21 mouse cellular contexts compared by ENCODE assay signal in genomic region chr2:152012701-152013100, GRCm38 (mm10). TPM values are rescaled to one million over a fixed set of nuclear protein-coding genes. Genes with fewer than 3 reads are reported as not detected.
DNase-seq lines count a peak whose midpoint lies in the region; ATAC-seq and TF ChIP-seq lines count a peak whose summit lies in the region.
"Had no signal": no experiment of that assay in that cellular context is flagged by ENCODE, and none has a peak within 500 bp of the region (broad histone marks: within the 10 kb centered on the region; RNA-seq: fewer than 3 reads in every experiment).

No protein-coding gene starts in this region.

- no peak overlapping the region for H3K4me2 ChIP-seq in intestine, embryonic 16.5 days (ENCODE audit: low read depth, low read length)
- no peak overlapping the region for H3K4me2 ChIP-seq in intestine, embryonic 15.5 days (replicated peaks)
- no peak overlapping the region for H3K4me2 ChIP-seq in lung, postnatal 0 days (replicated peaks; ENCODE audit: low read depth, low read length)
- H3K4me2 ChIP-seq in stomach, postnatal 0 days (replicated peaks; ENCODE audit: low read depth), result no peak overlapping the region
- no peak overlapping the region for H3K4me2 ChIP-seq in liver, postnatal 0 days (ENCODE audit: low read depth, low read length)
- H3K4me2 ChIP-seq: heart, embryonic 15.5 days; neural tube, embryonic 15.5 days had no signal

- H3K9ac ChIP-seq in intestine, embryonic 16.5 days (ENCODE audit: low read depth, low read length), result no peak overlapping the region
- H3K9ac ChIP-seq in intestine, embryonic 15.5 days, result no peak overlapping the region
- H3K9ac ChIP-seq in lung, postnatal 0 days (replicated peaks; ENCODE audit: low read depth), result no peak overlapping the region
- H3K9ac ChIP-seq in stomach, postnatal 0 days (ENCODE audit: low read length), result no peak overlapping the region
- no peak overlapping the region for H3K9ac ChIP-seq in liver, postnatal 0 days (replicated peaks)
- H3K9ac ChIP-seq: heart, embryonic 15.5 days; liver, embryonic 14.5 days; neural tube, embryonic 15.5 days had no signal

- H3K27me3 ChIP-seq in intestine, embryonic 16.5 days (replicated peaks; ENCODE audit: control insufficient read depth, insufficient read depth, low read length), result no peaks in the 10 kb centered on the region
- H3K27me3 ChIP-seq in intestine, embryonic 15.5 days (replicated peaks), result no peaks in the 10 kb centered on the region
- no peaks in the 10 kb centered on the region for H3K27me3 ChIP-seq in lung, postnatal 0 days (replicated peaks; ENCODE audit: insufficient read depth, low read length)
- H3K27me3 ChIP-seq in stomach, postnatal 0 days (ENCODE audit: control insufficient read depth, insufficient read depth, low read length), result no peaks in the 10 kb centered on the region
- no peaks in the 10 kb centered on the region for H3K27me3 ChIP-seq in liver, postnatal 0 days (ENCODE audit: insufficient read depth, low read length)
- H3K27me3 ChIP-seq: neural tube, embryonic 15.5 days had no signal

- ATAC-seq in intestine, embryonic 16.5 days, result no peak
- no peak for ATAC-seq in intestine, embryonic 15.5 days
- no peak for ATAC-seq in lung, postnatal 0 days
- ATAC-seq in stomach, postnatal 0 days (ENCODE audit: low FRiP score, low TSS enrichment), result no peak
- ATAC-seq in liver, postnatal 0 days, result no peak

- no peak for TF ChIP-seq POLR2A in cortical plate, adult 2 months (IDR thresholded peaks at IDR 0.05; ENCODE audit: extremely low read depth, insufficient read depth, low read length)

- TF ChIP-seq EP300 in lung, postnatal 0 days (IDR thresholded peaks at IDR 0.05), result no peak
- TF ChIP-seq EP300 in stomach, postnatal 0 days (optimal IDR thresholded peaks at IDR 0.05), result no peak
- TF ChIP-seq EP300 in liver, postnatal 0 days (IDR thresholded peaks at IDR 0.05; ENCODE audit: low read depth), result no peak

- DNase-seq in lung, postnatal 36 days, result peak; percentile 32
- no peak for DNase-seq in lung, postnatal 0 days (ENCODE audit: low spot score)
- DNase-seq in stomach, postnatal 0 days (ENCODE audit: low spot score), result no peak
- DNase-seq in neural tube, embryonic 10.5 days (ENCODE audit: extremely low spot score, low spot score), result no peak
- no peak for DNase-seq in liver, postnatal 0 days
- DNase-seq: adrenal gland, postnatal 25 days; cerebellum, adult 18-20 months; cerebellum, postnatal 25 days; layer of hippocampus, adult 9-11 months; midbrain, embryonic 14.5 days; spleen, adult 18-20 months had no signal

- no peak overlapping the region for H3K4me3 ChIP-seq in intestine, embryonic 16.5 days (ENCODE audit: low read length)
- H3K4me3 ChIP-seq in intestine, embryonic 15.5 days (replicated peaks), result no peak overlapping the region
- no peak overlapping the region for H3K4me3 ChIP-seq in lung, postnatal 0 days (ENCODE audit: low read depth, low read length)
- no peak overlapping the region for H3K4me3 ChIP-seq in cortical plate, adult 2 months (ENCODE audit: insufficient read depth, low read length)
- no peak overlapping the region for H3K4me3 ChIP-seq in stomach, postnatal 0 days (ENCODE audit: low read depth, low read length)
- H3K4me3 ChIP-seq in liver, postnatal 0 days (ENCODE audit: low read depth, low read length), result no peak overlapping the region
- H3K4me3 ChIP-seq: forebrain, embryonic 10.5 days; heart, embryonic 15.5 days; megakaryocyte, embryonic 14.5 days; myocyte; neural tube, embryonic 15.5 days had no signal

- H3K27ac ChIP-seq in intestine, embryonic 16.5 days (ENCODE audit: low read length), result peak overlapping the region; percentile 59
- no peak overlapping the region for H3K27ac ChIP-seq in intestine, embryonic 15.5 days
- H3K27ac ChIP-seq in lung, postnatal 0 days (ENCODE audit: low read length), result no peak overlapping the region
- H3K27ac ChIP-seq in cortical plate, adult 2 months (ENCODE audit: insufficient read depth, low read length), result 0 out of 2 replicates have a peak overlapping the region, but pooled peaks have one; percentile 35
- H3K27ac ChIP-seq in stomach, postnatal 0 days (replicated peaks), result peak overlapping the region; percentile 92
- no peak overlapping the region for H3K27ac ChIP-seq in liver, postnatal 0 days (ENCODE audit: low read depth)
- H3K27ac ChIP-seq: heart, embryonic 15.5 days; liver, embryonic 14.5 days had no signal

- H3K36me3 ChIP-seq in intestine, embryonic 16.5 days (ENCODE audit: control insufficient read depth, insufficient read depth, low read length), result no peaks in the 10 kb centered on the region
- H3K36me3 ChIP-seq in intestine, embryonic 15.5 days, result no peaks in the 10 kb centered on the region
- no peaks in the 10 kb centered on the region for H3K36me3 ChIP-seq in lung, postnatal 0 days (ENCODE audit: insufficient read depth, low read length)
- H3K36me3 ChIP-seq in stomach, postnatal 0 days (ENCODE audit: control insufficient read depth, insufficient read depth, low read length), result no peaks in the 10 kb centered on the region
- H3K36me3 ChIP-seq in liver, postnatal 0 days (replicated peaks; ENCODE audit: insufficient read depth, low read length), result no peaks in the 10 kb centered on the region
- H3K36me3 ChIP-seq: forebrain, embryonic 10.5 days; G1E; heart, embryonic 15.5 days; neural tube, embryonic 15.5 days had no signal

- H3K9me3 ChIP-seq in intestine, embryonic 16.5 days (ENCODE audit: control insufficient read depth, low read length), result no peaks in the 10 kb centered on the region
- no peaks in the 10 kb centered on the region for H3K9me3 ChIP-seq in intestine, embryonic 15.5 days
- no peaks in the 10 kb centered on the region for H3K9me3 ChIP-seq in lung, postnatal 0 days (ENCODE audit: low read length)
- H3K9me3 ChIP-seq in stomach, postnatal 0 days (ENCODE audit: control insufficient read depth, low read length), result no peaks in the 10 kb centered on the region
- H3K9me3 ChIP-seq in liver, postnatal 0 days (ENCODE audit: low read length), result no peaks in the 10 kb centered on the region
- H3K9me3 ChIP-seq: forebrain, embryonic 10.5 days; G1E; heart, embryonic 15.5 days; megakaryocyte, embryonic 14.5 days; neural tube, embryonic 15.5 days had no signal

- WGBS in intestine, embryonic 16.5 days, result 68% methylated on average over 2 of the region's 2 CpGs
- WGBS in intestine, embryonic 15.5 days, result 71% methylated on average over 2 of the region's 2 CpGs
- WGBS in lung, postnatal 0 days, result 71% methylated on average over 2 of the region's 2 CpGs
- WGBS in stomach, postnatal 0 days, result 69% methylated on average over 2 of the region's 2 CpGs
- 50% methylated on average over 2 of the region's 2 CpGs for WGBS in liver, postnatal 0 days (ENCODE audit: insufficient replicate concordance)

- peaks cover 12% of the 10 kb centered on the region; the same call in 1 of the 2 replicates for H3K4me1 ChIP-seq in intestine, embryonic 16.5 days (ENCODE audit: control insufficient read depth, insufficient read depth, low read length)
- H3K4me1 ChIP-seq in intestine, embryonic 15.5 days (replicated peaks), result no peaks in the 10 kb centered on the region
- H3K4me1 ChIP-seq in lung, postnatal 0 days (ENCODE audit: insufficient read depth, low read depth, low read length), result no peaks in the 10 kb centered on the region
- H3K4me1 ChIP-seq in cortical plate, adult 2 months (ENCODE audit: control insufficient read depth, insufficient read depth, low read length), result no peaks in the 10 kb centered on the region; the same call in 1 of the 2 replicates
- no peaks in the 10 kb centered on the region for H3K4me1 ChIP-seq in stomach, postnatal 0 days (replicated peaks; ENCODE audit: control insufficient read depth, insufficient read depth)
- H3K4me1 ChIP-seq in liver, postnatal 0 days (ENCODE audit: insufficient read depth), result peaks cover 6% of the 10 kb centered on the region; the same call in 1 of the 2 replicates

- no peak for TF ChIP-seq CTCF in lung, postnatal 0 days (IDR thresholded peaks at IDR 0.05)
- TF ChIP-seq CTCF in cortical plate, adult 2 months (IDR thresholded peaks at IDR 0.05; ENCODE audit: extremely low read depth, insufficient read depth, low read length), result no peak
- TF ChIP-seq CTCF in stomach, postnatal 0 days (IDR thresholded peaks at IDR 0.05; ENCODE audit: low read depth), result no peak
- TF ChIP-seq CTCF in liver, postnatal 0 days (IDR thresholded peaks at IDR 0.05; ENCODE audit: low read depth), result no peak

RNA-seq across cellular contexts. Expression of gene Slc52a3, which starts 16.4 kb away (rescaled TPM):
- 6.9 and 7.0 TPM in 2 replicates for polyA plus RNA-seq in intestine, embryonic 16.5 days (2015; fragmentation: Nextera tagmentation; extraction: Ambion mirVana)
- polyA plus RNA-seq in intestine, embryonic 15.5 days (2015; fragmentation: Nextera tagmentation; extraction: Ambion mirVana), result 3.9 and 5.4 TPM in 2 replicates
- 26.0 and 26.7 TPM in 2 replicates for polyA plus RNA-seq in lung, postnatal 0 days (2015; fragmentation: Nextera tagmentation; extraction: Ambion mirVana)
- polyA plus RNA-seq in cortical plate, adult 2 months (2012; rRNA removed), result 3.1 and 3.3 TPM in 2 replicates
- 22.2 and 24.9 TPM in 2 replicates for polyA plus RNA-seq in stomach, postnatal 0 days (2015; fragmentation: Nextera tagmentation; extraction: Ambion mirVana)
- 0.43 and 0.53 TPM in 2 replicates for polyA plus RNA-seq in liver, postnatal 0 days (2015; fragmentation: Nextera tagmentation; extraction: Ambion mirVana)

RNA-seq across cellular contexts. Expression of gene Fam110a, which starts 32.7 kb away (rescaled TPM):
- polyA plus RNA-seq in intestine, embryonic 16.5 days (2015; fragmentation: Nextera tagmentation; extraction: Ambion mirVana), result 25.7 and 25.9 TPM in 2 replicates
- polyA plus RNA-seq in intestine, embryonic 15.5 days (2015; fragmentation: Nextera tagmentation; extraction: Ambion mirVana), result 22.5 and 23.7 TPM in 2 replicates
- 34.8 and 36.3 TPM in 2 replicates for polyA plus RNA-seq in lung, postnatal 0 days (2015; fragmentation: Nextera tagmentation; extraction: Ambion mirVana)
- 6.6 and 6.9 TPM in 2 replicates for polyA plus RNA-seq in cortical plate, adult 2 months (2012; rRNA removed)
- polyA plus RNA-seq in stomach, postnatal 0 days (2015; fragmentation: Nextera tagmentation; extraction: Ambion mirVana), result 29.9 and 33.7 TPM in 2 replicates
- 6.3 and 7.3 TPM in 2 replicates for polyA plus RNA-seq in liver, postnatal 0 days (2015; fragmentation: Nextera tagmentation; extraction: Ambion mirVana)

Comparison
In these comparisons a context has a peak if more than half of its experiments do, and no peak if none do; other contexts are left out.
1. H3K27ac ChIP-seq: peak in intestine, embryonic 16.5 days (single experiment), cortical plate, adult 2 months (single experiment) and stomach, postnatal 0 days (single experiment); none in intestine, embryonic 15.5 days (single experiment), lung, postnatal 0 days (single experiment) and liver, postnatal 0 days (single experiment).